Mouse (Mus musculus) bone marrow macrophage, adult 2 months (primary cell): ENCODE measurements around the gene Asb18. TPM values are rescaled to one million over a fixed set of nuclear protein-coding genes. Genes with fewer than 3 reads are reported as not detected.

Source experiments
- H3K27ac ChIP-seq: 2 replicates; pipeline ENCODE4 v1.5.1; 2012; ENCODE audit warnings: low read depth, low read length; ENCODE audit not compliant: insufficient read depth
- H3K4me1 ChIP-seq: 2 replicates; pipeline ENCODE4 v1.6.1; 2012; ENCODE audit warnings: low read length; ENCODE audit not compliant: control insufficient read depth, insufficient read depth
- H3K4me3 ChIP-seq: 2 replicates; pipeline ENCODE4 v1.5.1; 2012; ENCODE audit warnings: mild to moderate bottlenecking, low read length, moderate library complexity; ENCODE audit not compliant: insufficient read depth
- CTCF ChIP-seq: IDR thresholded peaks from 2 replicates; pipeline ENCODE4 v1.5.1; 2012; ENCODE audit warnings: low read depth, mild to moderate bottlenecking, low read length, moderate library complexity
- POLR2A ChIP-seq: IDR thresholded peaks from 2 replicates; pipeline ENCODE4 v1.6.1; 2012; ENCODE audit warnings: mild to moderate bottlenecking, low read depth, low read length, borderline replicate concordance
- polyA plus RNA-seq: library from polyadenylated mRNA; stranded (reverse); fragments of >200 nt; gene quantifications from 2 replicates; pipeline ENCODE4 v1.2.4, GENCODE M21; 2012; ENCODE audit not compliant: missing spikeins, insufficient read depth, insufficient read length

Asb18 gene
- polyA plus RNA-seq, 1 experiment = not detected

- H3K4me3 ChIP-seq = no peak overlapping the region
- no peaks in the 10 kb centered on the region for H3K4me1 ChIP-seq
- no peak for TF ChIP-seq POLR2A
- no peak for TF ChIP-seq CTCF
- H3K27ac ChIP-seq = no peak overlapping the region
Observed at GRCm38 (mm10) chr1:89976411-89976810, 38.1 kb downstream of the Asb18 start.

- TF ChIP-seq POLR2A (no peak), CTCF (no peak)
- Histone ChIP-seq H3K4me1 (no peaks in the 10 kb centered on the region), H3K4me3 (no peak overlapping the region), H3K27ac (no peak overlapping the region)
Observed at GRCm38 (mm10) chr1:89974541-89974940, 39.9 kb downstream of the Asb18 start.

- TF ChIP-seq CTCF (no peak), POLR2A (no peak)
- H3K4me3 ChIP-seq = no peak overlapping the region
- no peak overlapping the region for H3K27ac ChIP-seq
- no peaks in the 10 kb centered on the region for H3K4me1 ChIP-seq
Observed at GRCm38 (mm10) chr1:89971848-89972247, 42.6 kb downstream of the Asb18 start.

- Histone ChIP-seq H3K4me1 (no peaks in the 10 kb centered on the region), H3K4me3 (no peak overlapping the region), H3K27ac (no peak overlapping the region)
- TF ChIP-seq CTCF (no peak), POLR2A (no peak)
Observed at GRCm38 (mm10) chr1:89969714-89970110, 44.8 kb downstream of the Asb18 start.

GRCm38 (mm10) chr1:89969072-89969713 lies 45.3 kb downstream of the Asb18 start:
- Histone ChIP-seq H3K4me1 (no peaks in the 10 kb centered on the region), H3K4me3 (no peak overlapping the region), H3K27ac (no peak overlapping the region)
- no peak for TF ChIP-seq POLR2A
- no peak for TF ChIP-seq CTCF

GRCm38 (mm10) chr1:89968111-89968851 lies 46.2 kb downstream of the Asb18 start:
- no peak overlapping the region for H3K27ac ChIP-seq
- no peak for TF ChIP-seq CTCF
- no peak for TF ChIP-seq POLR2A
- H3K4me1 ChIP-seq = no peaks in the 10 kb centered on the region
- H3K4me3 ChIP-seq = no peak overlapping the region; the same call in 1 of the 2 replicates

GRCm38 (mm10) chr1:89967585-89967984 lies 46.9 kb downstream of the Asb18 start:
- no peaks in the 10 kb centered on the region for H3K4me1 ChIP-seq
- no peak overlapping the region for H3K4me3 ChIP-seq
- TF ChIP-seq POLR2A (no peak), CTCF (no peak)
- no peak overlapping the region for H3K27ac ChIP-seq

- H3K4me3 ChIP-seq = no peak overlapping the region
- H3K27ac ChIP-seq = no peak overlapping the region
- no peak for TF ChIP-seq POLR2A
- TF ChIP-seq CTCF = no peak
- H3K4me1 ChIP-seq = no peaks in the 10 kb centered on the region
Observed at GRCm38 (mm10) chr1:89964426-89964825, 50.0 kb downstream of the Asb18 start.

GRCm38 (mm10) chr1:89963296-89963695 lies 51.2 kb downstream of the Asb18 start:
- Histone ChIP-seq H3K4me3 (no peak overlapping the region), H3K27ac (no peak overlapping the region), H3K4me1 (no peaks in the 10 kb centered on the region)
- TF ChIP-seq CTCF = no peak
- no peak for TF ChIP-seq POLR2A

- Histone ChIP-seq H3K4me1 (no peaks in the 10 kb centered on the region), H3K27ac (no peak overlapping the region)
- no peak for TF ChIP-seq POLR2A
- TF ChIP-seq CTCF = no peak
Observed at GRCm38 (mm10) chr1:89962092-89962491, 52.4 kb downstream of the Asb18 start.

More at GRCm38 (mm10) chr1:89962092-89962491, 52.4 kb downstream of the Asb18 start:
- H3K4me3 ChIP-seq = no peak overlapping the region
